Mouse (Mus musculus) midbrain, embryonic 10.5 days (tissue): ENCODE measurements at regions not wholly inside any gene's neighbourhood (a gene's known extent, or its start where the extent isn't known, plus 50 kb on each side); places are given as distances from the start of the nearest gene placed in this dataset.
A peak's percentile ranks its signal among the peaks of the same experiment; 100 is the strongest.

ENCODE experiments used
- DNase-seq: peaks from one replicate; pipeline ENCODE4 v3.0.0-alpha.2; 2017; ENCODE audit warnings: low spot score
- H3K27ac ChIP-seq: fragments of 300-500 bp; sonication (generic); replicated peaks from 2 replicates; pipeline ENCODE4 v1.5.1; 2016; ENCODE audit warnings: mild to moderate bottlenecking
- H3K27me3 ChIP-seq: fragments of 300-500 bp; sonication (generic); 2 replicates; pipeline ENCODE4 v1.6.1; 2016; ENCODE audit warnings: low read depth, mild to moderate bottlenecking; ENCODE audit not compliant: poor library complexity, severe bottlenecking
- H3K36me3 ChIP-seq: fragments of 300-500 bp; sonication (generic); 2 replicates; pipeline ENCODE4 v1.6.1; 2016; ENCODE audit warnings: mild to moderate bottlenecking, moderate library complexity
- H3K4me1 ChIP-seq: fragments of 300-500 bp; sonication (generic); 2 replicates; pipeline ENCODE4 v1.6.1; 2016
- H3K4me3 ChIP-seq: fragments of 300-500 bp; sonication (generic); 2 replicates; pipeline ENCODE4 v1.5.1; 2016; ENCODE audit warnings: mild to moderate bottlenecking, moderate library complexity
- H3K9me3 ChIP-seq: fragments of 300-500 bp; sonication (generic); replicated peaks from 2 replicates; pipeline ENCODE4 v1.6.1; 2016; ENCODE audit warnings: mild to moderate bottlenecking
- WGBS: fragments of 180-500 bp; shearing (Covaris S2); methylation state at CpG from one replicate; pipeline ENCODE4 v1.1.7; 2016; 5-methylcytosine and 5-hydroxymethylcytosine counted together

- WGBS = 46% methylated on average over 7 of the region's 7 CpGs
- DNase-seq = no peak
- no peaks in the 10 kb centered on the region for H3K4me1 ChIP-seq
- no peaks in the 10 kb centered on the region for H3K9me3 ChIP-seq
- H3K4me3 ChIP-seq = no peak overlapping the region
- H3K27me3 ChIP-seq = no peaks in the 10 kb centered on the region
- no peaks in the 10 kb centered on the region for H3K36me3 ChIP-seq
- no peak overlapping the region for H3K27ac ChIP-seq
Measured at GRCm38 (mm10) chr1:183639332-183639731, 221.3 kb downstream of the Hhipl2 start.

DNA sequence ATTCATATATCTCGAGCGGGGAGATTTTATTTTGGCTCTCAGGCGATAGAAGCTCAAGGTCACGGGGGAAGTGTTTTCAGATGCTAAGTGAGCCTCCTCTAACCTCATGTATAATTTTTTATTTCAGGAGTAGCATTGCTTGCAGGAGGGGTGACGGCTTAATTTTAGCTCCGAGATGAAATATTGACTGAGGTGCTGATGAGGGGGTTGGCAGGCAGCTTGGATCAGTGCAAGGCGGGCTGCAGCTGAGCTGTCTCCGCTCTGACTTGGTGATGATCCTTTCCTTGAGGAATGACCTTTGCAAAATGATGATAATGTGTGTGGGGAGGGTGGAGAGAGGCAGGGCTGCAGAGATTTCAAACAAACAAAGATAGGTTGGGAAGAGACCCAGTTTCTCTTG, 222.6 kb downstream of the Hhipl2 start:
- H3K36me3 ChIP-seq = no peaks in the 10 kb centered on the region
- H3K4me3 ChIP-seq = no peak overlapping the region
- DNase-seq = no peak
- no peaks in the 10 kb centered on the region for H3K27me3 ChIP-seq
- no peak overlapping the region for H3K27ac ChIP-seq
- no peaks in the 10 kb centered on the region for H3K9me3 ChIP-seq
- 96% methylated on average over 8 of the region's 8 CpGs for WGBS
- no peaks in the 10 kb centered on the region for H3K4me1 ChIP-seq

GRCm38 (mm10) chr1:183644001-183644400, 226.0 kb downstream of the Hhipl2 start:
- Histone ChIP-seq H3K9me3 (no peaks in the 10 kb centered on the region), H3K4me1 (no peaks in the 10 kb centered on the region), H3K4me3 (no peak overlapping the region), H3K27ac (no peak overlapping the region), H3K36me3 (no peaks in the 10 kb centered on the region), H3K27me3 (no peaks in the 10 kb centered on the region)
- WGBS = 75% methylated on average over 2 of the region's 2 CpGs
- no peak for DNase-seq

GRCm38 (mm10) chr1:183653878-183654277, 235.9 kb downstream of the Hhipl2 start:
- H3K4me3 ChIP-seq = no peak overlapping the region
- no peaks in the 10 kb centered on the region for H3K9me3 ChIP-seq
- H3K4me1 ChIP-seq = no peaks in the 10 kb centered on the region
- H3K27ac ChIP-seq = no peak overlapping the region
- no peak for DNase-seq
- no peaks in the 10 kb centered on the region for H3K27me3 ChIP-seq
- WGBS = 87% methylated on average over 6 of the region's 6 CpGs
- no peaks in the 10 kb centered on the region for H3K36me3 ChIP-seq

GRCm38 (mm10) chr1:183657043-183657442, 239.0 kb downstream of the Hhipl2 start:
- no peak overlapping the region for H3K27ac ChIP-seq
- 50% methylated on average over 5 of the region's 5 CpGs for WGBS
- no peaks in the 10 kb centered on the region for H3K27me3 ChIP-seq
- H3K4me1 ChIP-seq = no peaks in the 10 kb centered on the region
- peak; percentile 44 for DNase-seq
- no peaks in the 10 kb centered on the region for H3K36me3 ChIP-seq
- no peaks in the 10 kb centered on the region for H3K9me3 ChIP-seq
- H3K4me3 ChIP-seq = no peak overlapping the region

GRCm38 (mm10) chr1:183660541-183660940, 242.5 kb downstream of the Hhipl2 start:
- Histone ChIP-seq H3K4me3 (no peak overlapping the region), H3K9me3 (no peaks in the 10 kb centered on the region), H3K27me3 (no peaks in the 10 kb centered on the region), H3K36me3 (no peaks in the 10 kb centered on the region), H3K27ac (no peak overlapping the region), H3K4me1 (no peaks in the 10 kb centered on the region)
- 91% methylated on average over 2 of the region's 2 CpGs for WGBS
- no peak for DNase-seq

- 87% methylated on average over 15 of the region's 15 CpGs for WGBS
- no peak overlapping the region for H3K4me3 ChIP-seq
- H3K36me3 ChIP-seq = no peaks in the 10 kb centered on the region
- no peak for DNase-seq
- H3K27me3 ChIP-seq = no peaks in the 10 kb centered on the region
- H3K4me1 ChIP-seq = no peaks in the 10 kb centered on the region
- peaks cover 4% of the 10 kb centered on the region; the same call in 1 of the 2 replicates for H3K9me3 ChIP-seq
- no peak overlapping the region for H3K27ac ChIP-seq
Measured at GRCm38 (mm10) chr1:183662369-183663043, 244.5 kb downstream of the Hhipl2 start.

GRCm38 (mm10) chr1:183669271-183669670, 251.3 kb downstream of the Hhipl2 start:
- no peak for DNase-seq

DNA sequence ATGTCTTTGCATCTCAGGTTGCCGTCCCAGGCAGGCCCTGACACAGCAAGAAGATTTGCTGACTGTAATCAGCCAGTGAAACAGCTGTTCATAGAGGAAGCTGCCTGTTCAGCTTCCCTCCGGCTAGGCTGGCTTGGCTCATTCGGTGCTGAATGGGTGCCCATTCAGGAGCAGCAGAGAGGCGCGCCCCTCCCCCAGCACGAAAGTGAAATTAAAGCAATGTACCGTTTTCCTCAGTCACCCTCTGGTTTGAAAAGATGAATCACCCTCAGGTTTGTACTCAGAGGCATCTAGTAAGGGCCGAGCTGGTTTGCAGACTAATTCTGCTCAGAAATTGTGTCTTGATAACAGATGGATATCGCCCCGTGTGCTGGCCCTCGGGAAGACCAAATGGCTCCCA, 251.7 kb downstream of the Hhipl2 start:
- no peak for DNase-seq
- Histone ChIP-seq H3K27me3 (no peaks in the 10 kb centered on the region), H3K27ac (no peak overlapping the region), H3K4me1 (no peaks in the 10 kb centered on the region), H3K4me3 (no peak overlapping the region), H3K36me3 (no peaks in the 10 kb centered on the region), H3K9me3 (peaks cover 4% of the 10 kb centered on the region; the same call in 1 of the 2 replicates)
- 76% methylated on average over 11 of the region's 11 CpGs for WGBS

More at GRCm38 (mm10) chr1:183669271-183669670, 251.3 kb downstream of the Hhipl2 start:
- no peak overlapping the region for H3K4me3 ChIP-seq
- H3K36me3 ChIP-seq = no peaks in the 10 kb centered on the region
- WGBS = 93% methylated on average over 8 of the region's 8 CpGs
- no peaks in the 10 kb centered on the region for H3K27me3 ChIP-seq
- no peak overlapping the region for H3K27ac ChIP-seq
- H3K4me1 ChIP-seq = no peaks in the 10 kb centered on the region
- H3K9me3 ChIP-seq = peaks cover 4% of the 10 kb centered on the region; the same call in 1 of the 2 replicates

DNA sequence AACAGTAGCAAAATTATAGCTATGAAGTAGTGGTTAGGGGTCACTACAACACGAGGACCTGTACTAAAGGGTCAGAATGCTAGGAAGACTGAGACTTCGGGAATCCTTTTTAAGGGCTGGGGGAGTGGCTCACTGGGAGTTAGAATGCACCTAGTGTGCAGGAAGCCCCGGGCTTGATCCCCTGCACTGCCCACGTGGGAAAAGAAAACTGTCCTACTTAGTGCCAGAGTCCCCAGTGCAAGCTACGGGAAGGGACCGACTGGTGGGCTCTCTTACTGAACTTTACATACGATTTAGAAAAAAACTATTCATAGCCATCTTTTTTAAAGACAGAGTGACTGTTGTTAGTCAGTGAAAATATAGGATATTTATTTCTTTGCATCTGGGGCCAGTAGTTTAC, 252.5 kb downstream of the Hhipl2 start:
- no peaks in the 10 kb centered on the region for H3K27me3 ChIP-seq
- no peaks in the 10 kb centered on the region for H3K4me1 ChIP-seq
- H3K36me3 ChIP-seq = no peaks in the 10 kb centered on the region
- no peak overlapping the region for H3K27ac ChIP-seq
- peaks cover 4% of the 10 kb centered on the region; the same call in 1 of the 2 replicates for H3K9me3 ChIP-seq
- no peak for DNase-seq
- WGBS = 72% methylated on average over 7 of the region's 7 CpGs
- H3K4me3 ChIP-seq = no peak overlapping the region

DNA sequence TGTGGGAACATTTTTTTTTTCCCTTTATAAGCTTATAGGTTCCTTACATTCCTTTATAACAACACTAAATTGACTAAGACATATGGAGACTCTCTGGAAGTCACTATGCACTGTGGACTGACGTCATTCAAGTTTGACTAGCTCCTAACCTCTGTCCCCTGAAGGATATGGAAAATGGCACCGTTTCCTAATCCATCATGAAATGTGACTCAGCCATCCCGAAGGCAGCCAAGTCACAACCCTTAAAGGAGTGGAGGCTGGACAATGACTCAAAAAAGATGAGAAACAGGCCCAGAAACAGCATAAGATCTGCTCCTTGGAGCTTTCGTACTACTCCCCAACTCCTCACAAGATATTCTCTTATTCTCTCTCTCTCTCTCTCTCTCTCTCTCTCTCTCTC, 253.5 kb downstream of the Hhipl2 start:
- Histone ChIP-seq H3K4me3 (no peak overlapping the region), H3K36me3 (no peaks in the 10 kb centered on the region), H3K9me3 (peaks cover 4% of the 10 kb centered on the region; the same call in 1 of the 2 replicates), H3K27ac (no peak overlapping the region), H3K4me1 (no peaks in the 10 kb centered on the region), H3K27me3 (no peaks in the 10 kb centered on the region)
- 85% methylated on average over 4 of the region's 4 CpGs for WGBS
- no peak for DNase-seq

GRCm38 (mm10) chr1:183672521-183672920, 254.5 kb downstream of the Hhipl2 start:
- Histone ChIP-seq H3K27me3 (no peaks in the 10 kb centered on the region), H3K27ac (no peak overlapping the region), H3K36me3 (no peaks in the 10 kb centered on the region), H3K4me3 (no peak overlapping the region), H3K9me3 (no peaks in the 10 kb centered on the region), H3K4me1 (no peaks in the 10 kb centered on the region)
- DNase-seq = no peak
- WGBS = 90% methylated on average over 5 of the region's 5 CpGs

DNA sequence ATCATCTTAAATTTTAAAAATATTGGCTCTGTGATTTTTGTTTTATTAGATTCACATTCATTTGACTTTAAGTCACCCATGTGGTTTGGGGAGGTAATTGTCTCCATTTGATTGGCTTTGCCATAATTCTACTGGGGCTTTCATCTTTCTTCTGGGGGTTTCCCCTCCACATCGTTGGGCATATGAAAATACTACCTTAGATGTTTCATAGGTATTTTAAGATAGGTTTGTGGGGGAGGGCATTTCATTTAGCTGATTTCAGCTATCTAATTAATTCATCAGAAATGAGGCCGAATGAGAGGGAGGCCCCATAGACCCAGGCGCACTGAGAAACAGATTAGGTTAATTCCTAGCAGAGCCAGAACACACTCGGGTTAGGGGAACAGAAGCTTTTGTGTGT, 259.6 kb downstream of the Hhipl2 start:
- Histone ChIP-seq H3K27ac (no peak overlapping the region), H3K4me3 (no peak overlapping the region), H3K9me3 (no peaks in the 10 kb centered on the region), H3K36me3 (no peaks in the 10 kb centered on the region), H3K27me3 (no peaks in the 10 kb centered on the region), H3K4me1 (no peaks in the 10 kb centered on the region)
- no peak for DNase-seq
- WGBS = 91% methylated on average over 4 of the region's 4 CpGs
